Mouse (Mus musculus) forebrain, embryonic 10.5 days (tissue): ENCODE results near the gene Nr2c1. TPM values are rescaled to one million over a fixed set of nuclear protein-coding genes. Genes with fewer than 3 reads are reported as not detected.

Experiments
- DNase-seq: peaks from one replicate; pipeline ENCODE4 v3.0.0-alpha.2; 2017; ENCODE audit warnings: low spot score; ENCODE audit errors: extremely low spot score
- H3K27ac ChIP-seq: fragments of 300-500 bp; sonication (generic); 2 replicates; pipeline ENCODE4 v1.5.1; 2016; ENCODE audit warnings: mild to moderate bottlenecking
- H3K27me3 ChIP-seq: fragments of 300-500 bp; sonication (generic); 2 replicates; pipeline ENCODE4 v1.6.1; 2016; ENCODE audit warnings: mild to moderate bottlenecking; ENCODE audit not compliant: poor library complexity, severe bottlenecking
- H3K36me3 ChIP-seq: fragments of 300-500 bp; sonication (generic); replicated peaks from 2 replicates; pipeline ENCODE4 v1.6.1; 2016; ENCODE audit warnings: mild to moderate bottlenecking, moderate library complexity
- H3K4me1 ChIP-seq: fragments of 300-500 bp; sonication (generic); 2 replicates; pipeline ENCODE4 v1.6.1; 2016
- H3K4me3 ChIP-seq: fragments of 300-500 bp; sonication (generic); 2 replicates; pipeline ENCODE4 v1.5.1; 2016; ENCODE audit warnings: mild to moderate bottlenecking, moderate library complexity
- H3K9me3 ChIP-seq: fragments of 300-500 bp; sonication (generic); 2 replicates; pipeline ENCODE4 v1.6.1; 2016; ENCODE audit warnings: mild to moderate bottlenecking, moderate library complexity
- WGBS: fragments of 180-500 bp; shearing (Covaris S2); methylation state at CpG from one replicate; pipeline ENCODE4 v1.1.7; 2016; 5-methylcytosine and 5-hydroxymethylcytosine counted together
- polyA plus RNA-seq: library from polyadenylated mRNA; unstranded; fragments of >200 nt; fragmentation: Nextera tagmentation; extraction: Ambion mirVana; gene quantifications from 2 replicates; pipeline ENCODE4 v1.2.1, GENCODE M21; 2016

Nr2c1 gene
- polyA plus RNA-seq, 1 experiment from 2014 or later = 11.0 TPM

GRCm38 (mm10) chr10:94147391-94147755, 450 bp upstream of the Nr2c1 start:
- 18% methylated on average over 8 of the region's 8 CpGs for whole genome bisulfite sequencing
- peak overlapping the region; percentile 96 for H3K27ac ChIP-seq
- peak overlapping the region; percentile 89 for H3K4me3 ChIP-seq
- H3K27me3 ChIP-seq = no peaks in the 10 kb centered on the region
- no peak for DNase-seq
- peaks cover 2% of the 10 kb centered on the region; the same call in 1 of the 2 replicates for H3K36me3 ChIP-seq
- H3K9me3 ChIP-seq = no peaks in the 10 kb centered on the region
- H3K4me1 ChIP-seq = peaks cover 27% of the 10 kb centered on the region

GRCm38 (mm10) chr10:94151488-94151887, 3.7 kb downstream of the Nr2c1 start:
- no peak overlapping the region for H3K27ac ChIP-seq
- peaks cover 31% of the 10 kb centered on the region for H3K36me3 ChIP-seq
- no peak overlapping the region for H3K4me3 ChIP-seq
- no peaks in the 10 kb centered on the region for H3K9me3 ChIP-seq
- DNase-seq = no peak
- WGBS = 86% methylated on average over 4 of the region's 4 CpGs
- peaks cover 27% of the 10 kb centered on the region for H3K4me1 ChIP-seq
- H3K27me3 ChIP-seq = no peaks in the 10 kb centered on the region

GRCm38 (mm10) chr10:94153841-94154240, 6.0 kb downstream of the Nr2c1 start:
- peaks cover 53% of the 10 kb centered on the region for H3K36me3 ChIP-seq
- no peaks in the 10 kb centered on the region for H3K9me3 ChIP-seq
- H3K27ac ChIP-seq = no peak overlapping the region
- no peak overlapping the region for H3K4me3 ChIP-seq
- H3K4me1 ChIP-seq = peaks cover 12% of the 10 kb centered on the region
- H3K27me3 ChIP-seq = no peaks in the 10 kb centered on the region
- no peak for DNase-seq

GRCm38 (mm10) chr10:94158962-94159361, 11.1 kb downstream of the Nr2c1 start:
- H3K4me3 ChIP-seq = no peak overlapping the region
- H3K9me3 ChIP-seq = no peaks in the 10 kb centered on the region
- H3K4me1 ChIP-seq = no peaks in the 10 kb centered on the region
- DNase-seq = no peak
- H3K36me3 ChIP-seq = peaks cover 84% of the 10 kb centered on the region
- no peaks in the 10 kb centered on the region for H3K27me3 ChIP-seq
- 90% methylated on average over 6 of the region's 6 CpGs for WGBS
- H3K27ac ChIP-seq = no peak overlapping the region

- H3K27me3 ChIP-seq = no peaks in the 10 kb centered on the region
- 94% methylated on average over 4 of the region's 4 CpGs for WGBS
- H3K27ac ChIP-seq = no peak overlapping the region
- H3K9me3 ChIP-seq = no peaks in the 10 kb centered on the region
- H3K36me3 ChIP-seq = peaks cover 89% of the 10 kb centered on the region
- no peak for DNase-seq
- H3K4me3 ChIP-seq = no peak overlapping the region
- no peaks in the 10 kb centered on the region for H3K4me1 ChIP-seq
These were observed 11.6 kb downstream of the Nr2c1 start for GRCm38 (mm10) chr10:94159406-94159805.

GRCm38 (mm10) chr10:94161051-94161765, 13.4 kb downstream of the Nr2c1 start:
- 91% methylated on average over 5 of the region's 5 CpGs for WGBS

GRCm38 (mm10) chr10:94162031-94162430, 14.2 kb downstream of the Nr2c1 start:
- DNase-seq = no peak
- no peaks in the 10 kb centered on the region for H3K4me1 ChIP-seq
- WGBS = 95% methylated on average over 7 of the region's 7 CpGs
- no peak overlapping the region for H3K4me3 ChIP-seq
- no peaks in the 10 kb centered on the region for H3K27me3 ChIP-seq
- no peaks in the 10 kb centered on the region for H3K9me3 ChIP-seq
- peaks cover 90% of the 10 kb centered on the region for H3K36me3 ChIP-seq
- no peak overlapping the region for H3K27ac ChIP-seq

More at GRCm38 (mm10) chr10:94161051-94161765, 13.4 kb downstream of the Nr2c1 start:
- H3K4me1 ChIP-seq = no peaks in the 10 kb centered on the region
- H3K4me3 ChIP-seq = no peak overlapping the region
- DNase-seq = no peak
- no peaks in the 10 kb centered on the region for H3K27me3 ChIP-seq
- no peak overlapping the region for H3K27ac ChIP-seq
- no peaks in the 10 kb centered on the region for H3K9me3 ChIP-seq
- peaks cover 89% of the 10 kb centered on the region for H3K36me3 ChIP-seq

GRCm38 (mm10) chr10:94164104-94164845, 16.5 kb downstream of the Nr2c1 start:
- H3K4me3 ChIP-seq = no peak overlapping the region
- no peaks in the 10 kb centered on the region for H3K27me3 ChIP-seq
- no peaks in the 10 kb centered on the region for H3K4me1 ChIP-seq
- H3K27ac ChIP-seq = no peak overlapping the region
- peaks cover 90% of the 10 kb centered on the region for H3K36me3 ChIP-seq
- no peak for DNase-seq
- H3K9me3 ChIP-seq = no peaks in the 10 kb centered on the region
- WGBS = 89% methylated on average over 5 of the region's 5 CpGs

- no peak for DNase-seq
- Histone ChIP-seq H3K27ac (no peak overlapping the region), H3K27me3 (no peaks in the 10 kb centered on the region), H3K4me1 (no peaks in the 10 kb centered on the region), H3K4me3 (no peak overlapping the region), H3K36me3 (peaks cover 90% of the 10 kb centered on the region), H3K9me3 (peaks cover 6% of the 10 kb centered on the region)
- 93% methylated on average over 16 of the region's 16 CpGs for WGBS
These were observed 17.6 kb downstream of the Nr2c1 start for GRCm38 (mm10) chr10:94165426-94165825.

GRCm38 (mm10) chr10:94167051-94167750, 19.4 kb downstream of the Nr2c1 start:
- H3K4me3 ChIP-seq = no peak overlapping the region
- peaks cover 6% of the 10 kb centered on the region for H3K9me3 ChIP-seq
- peaks cover 10% of the 10 kb centered on the region for H3K4me1 ChIP-seq
- DNase-seq = no peak
- 91% methylated on average over 11 of the region's 11 CpGs for WGBS
- no peak overlapping the region for H3K27ac ChIP-seq
- peaks cover 91% of the 10 kb centered on the region for H3K36me3 ChIP-seq
- H3K27me3 ChIP-seq = no peaks in the 10 kb centered on the region

- H3K27ac ChIP-seq = 0 out of 2 replicates have a peak overlapping the region, but pooled peaks have one; percentile 48
- H3K9me3 ChIP-seq = peaks cover 6% of the 10 kb centered on the region
- DNase-seq = no peak
- no peak overlapping the region for H3K4me3 ChIP-seq
- H3K4me1 ChIP-seq = peaks cover 25% of the 10 kb centered on the region
- peaks cover 98% of the 10 kb centered on the region for H3K36me3 ChIP-seq
- H3K27me3 ChIP-seq = no peaks in the 10 kb centered on the region
- WGBS = 62% methylated on average over 12 of the region's 12 CpGs
These were observed 23.8 kb downstream of the Nr2c1 start for GRCm38 (mm10) chr10:94171440-94172130.

- H3K27ac ChIP-seq = 0 out of 2 replicates have a peak overlapping the region, but pooled peaks have one; percentile 48
These were observed 24.3 kb downstream of the Nr2c1 start for GRCm38 (mm10) chr10:94172137-94172536.

More at GRCm38 (mm10) chr10:94172137-94172536, 24.3 kb downstream of the Nr2c1 start:
- DNase-seq = no peak
- Histone ChIP-seq H3K9me3 (peaks cover 6% of the 10 kb centered on the region), H3K27me3 (no peaks in the 10 kb centered on the region), H3K36me3 (peaks cover 95% of the 10 kb centered on the region), H3K4me1 (peaks cover 25% of the 10 kb centered on the region), H3K4me3 (no peak overlapping the region; the same call in 1 of the 2 replicates)
- WGBS = 65% methylated on average over 11 of the region's 11 CpGs
